Mouse (Mus musculus) C2C12 (cell line): Measurements from ENCODE around the gene R3hdm4.

Source experiments
- CEBPB ChIP-seq: IDR thresholded peaks from one replicate; pipeline ENCODE4 v1.6.1; 2011; ENCODE audit warnings: low read depth, mild to moderate bottlenecking, control low read depth, moderate library complexity
- CTCF ChIP-seq: IDR thresholded peaks from one replicate; pipeline ENCODE4 v1.5.1; 2011; ENCODE audit not compliant: control insufficient read depth, insufficient read depth, insufficient read length
- FOSL1 ChIP-seq: IDR thresholded peaks from one replicate; pipeline ENCODE4 v1.8.0; 2011; ENCODE audit warnings: mild to moderate bottlenecking, low read length; ENCODE audit not compliant: poor library complexity, insufficient read depth, severe bottlenecking
- MAX ChIP-seq: IDR thresholded peaks from one replicate; pipeline ENCODE4 v1.6.1; 2011; ENCODE audit warnings: mild to moderate bottlenecking, control low read depth
- MYOD1 ChIP-seq: IDR thresholded peaks from one replicate; pipeline ENCODE4 v1.6.1; 2011; ENCODE audit warnings: low read depth; ENCODE audit not compliant: control insufficient read depth, insufficient read length
- MYOG ChIP-seq: IDR thresholded peaks from one replicate; pipeline ENCODE4 v1.6.1; 2011; ENCODE audit not compliant: control insufficient read depth, insufficient read length; ENCODE audit errors: extremely low read depth
- USF1 ChIP-seq: IDR thresholded peaks from one replicate; pipeline ENCODE4 v1.6.1; 2011; ENCODE audit warnings: low read depth, mild to moderate bottlenecking, control low read depth, moderate library complexity

GRCm38 (mm10) chr10:79964727-79965126 is 43.7 kb upstream of the R3hdm4 start:
- TF ChIP-seq USF1 (no peak), CTCF (no peak), MYOD1 (no peak), CEBPB (no peak), MAX (no peak), MYOG (no peak), FOSL1 (no peak)
